Mouse (Mus musculus) liver, adult 2 months (tissue): ENCODE data around the gene Cpeb2.

Source experiments
- CTCF ChIP-seq: fragments of 200-500 bp; IDR thresholded peaks from 2 replicates; pipeline ENCODE4 v1.5.1; 2011; ENCODE audit warnings: low read depth, low read length, control low read depth
- POLR2A ChIP-seq: fragments of 200-500 bp; IDR thresholded peaks from 2 replicates; pipeline ENCODE4 v1.6.1; 2011; ENCODE audit warnings: low read length, control low read depth; ENCODE audit not compliant: insufficient read depth; ENCODE audit errors: extremely low read depth

- TF ChIP-seq CTCF = no peak
- TF ChIP-seq POLR2A = no peak
These were observed 15.5 kb upstream of the Cpeb2 start for GRCm38 (mm10) chr5:43217468-43217867.
